Mouse (Mus musculus) kidney, postnatal 10 days (tissue): Measurements from ENCODE around the gene Tyro3.

Experiments used
- DNase-seq: peaks from one replicate; pipeline ENCODE4 v3.0.0; 2021; ENCODE audit warnings: mixed read lengths

Gene Tyro3

GRCm38 (mm10) chr2:119804776-119805175 lies 7.2 kb downstream of the Tyro3 start:
- no peak for DNase-seq

GRCm38 (mm10) chr2:119805536-119805935 lies 8.0 kb downstream of the Tyro3 start:
- no peak for DNase-seq

DNA sequence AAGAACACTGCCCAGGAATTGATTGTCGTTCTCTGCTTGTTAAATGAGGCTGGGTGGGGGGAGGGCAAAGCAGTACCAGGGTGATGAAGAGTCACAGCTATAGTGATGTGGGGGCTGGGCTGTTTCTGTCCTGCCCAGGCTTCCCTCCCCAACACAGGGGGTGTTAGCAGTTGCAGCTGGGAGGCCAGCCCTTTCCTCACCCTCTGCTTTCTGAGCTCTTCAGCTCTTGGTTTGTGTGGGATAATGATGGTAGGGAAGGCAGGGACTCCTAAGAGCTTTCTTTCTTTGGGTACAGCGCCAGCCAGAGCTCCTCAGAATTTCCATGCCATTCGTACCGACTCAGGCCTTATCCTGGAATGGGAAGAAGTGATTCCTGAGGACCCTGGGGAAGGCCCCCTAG lies 10.9 kb downstream of the Tyro3 start:
- DNase-seq: no peak

DNA sequence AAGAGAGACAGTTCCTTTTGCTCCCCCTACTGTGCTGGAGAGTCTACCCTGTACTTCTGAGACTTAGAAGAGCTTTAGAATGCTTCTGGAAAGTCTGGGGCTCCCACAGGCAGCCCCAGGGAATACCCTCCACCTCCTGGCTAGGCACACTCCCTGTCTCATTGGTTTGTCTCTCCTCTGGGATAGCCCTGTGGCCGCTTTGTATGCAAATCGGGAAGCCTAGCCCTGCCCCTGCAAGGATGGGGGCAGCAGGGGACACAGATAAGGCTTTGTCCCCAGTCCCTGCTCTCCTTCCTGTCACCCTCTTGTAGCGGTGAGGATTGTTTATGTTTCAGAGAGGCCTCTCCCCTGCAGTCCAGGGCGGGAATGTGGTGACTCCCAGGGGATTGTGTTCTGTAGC lies 11.3 kb downstream of the Tyro3 start:
- no peak for DNase-seq

- no peak for DNase-seq
Observed at GRCm38 (mm10) chr2:119810890-119811289, 13.4 kb downstream of the Tyro3 start.

DNA sequence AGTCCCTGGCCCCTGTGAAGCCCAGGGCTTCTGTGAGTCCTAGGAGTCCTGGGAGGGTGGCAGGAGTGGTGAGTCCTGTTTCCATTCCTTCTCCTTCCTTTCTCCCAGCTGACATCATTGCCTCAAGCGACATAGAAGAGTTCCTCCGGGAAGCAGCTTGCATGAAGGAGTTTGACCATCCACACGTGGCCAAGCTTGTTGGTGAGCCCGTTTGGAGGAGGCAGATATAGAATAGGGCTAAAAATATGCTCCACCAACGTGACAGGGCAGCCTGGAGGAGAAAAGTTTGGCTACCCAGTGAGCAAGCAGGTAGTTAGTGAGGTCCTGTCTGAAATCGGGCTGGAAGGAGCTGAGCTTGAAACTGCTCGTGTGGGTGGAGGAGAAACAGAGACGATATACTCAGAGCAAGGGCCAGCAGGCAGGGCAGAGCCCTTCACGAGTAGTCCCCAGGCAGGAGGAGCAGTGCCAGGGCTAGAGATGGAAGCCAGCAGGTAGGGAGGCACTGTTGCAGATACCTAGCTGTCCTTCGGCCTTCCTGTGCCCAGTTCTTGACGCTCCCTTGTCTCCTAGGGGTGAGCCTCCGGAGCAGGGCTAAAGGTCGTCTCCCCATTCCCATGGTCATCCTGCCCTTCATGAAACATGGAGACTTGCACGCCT lies 14.1 kb downstream of the Tyro3 start:
- DNase-seq: no peak

- DNase-seq: peak; percentile 63
Observed at GRCm38 (mm10) chr2:119814376-119814933, 16.9 kb downstream of the Tyro3 start.

GRCm38 (mm10) chr2:119816611-119817010 lies 19.1 kb downstream of the Tyro3 start:
- DNase-seq: no peak

DNA sequence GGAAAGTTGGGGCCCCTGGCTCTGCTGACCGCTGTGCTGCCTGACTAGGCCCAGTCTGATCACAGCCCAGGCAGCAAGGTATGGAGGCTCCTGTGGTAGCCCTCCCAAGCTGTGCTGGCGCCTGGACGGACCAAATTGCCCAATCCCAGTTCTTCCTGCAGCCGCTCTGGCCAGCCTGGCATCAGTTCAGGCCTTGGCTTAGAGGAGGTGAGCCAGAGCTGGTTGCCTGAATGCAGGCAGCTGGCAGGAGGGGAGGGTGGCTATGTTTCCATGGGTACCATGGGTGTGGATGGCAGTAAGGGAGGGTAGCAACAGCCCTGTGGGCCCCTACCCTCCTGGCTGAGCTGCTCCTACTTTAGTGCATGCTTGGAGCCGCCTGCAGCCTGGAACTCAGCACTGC lies 19.5 kb downstream of the Tyro3 start:
- no peak for DNase-seq

DNA sequence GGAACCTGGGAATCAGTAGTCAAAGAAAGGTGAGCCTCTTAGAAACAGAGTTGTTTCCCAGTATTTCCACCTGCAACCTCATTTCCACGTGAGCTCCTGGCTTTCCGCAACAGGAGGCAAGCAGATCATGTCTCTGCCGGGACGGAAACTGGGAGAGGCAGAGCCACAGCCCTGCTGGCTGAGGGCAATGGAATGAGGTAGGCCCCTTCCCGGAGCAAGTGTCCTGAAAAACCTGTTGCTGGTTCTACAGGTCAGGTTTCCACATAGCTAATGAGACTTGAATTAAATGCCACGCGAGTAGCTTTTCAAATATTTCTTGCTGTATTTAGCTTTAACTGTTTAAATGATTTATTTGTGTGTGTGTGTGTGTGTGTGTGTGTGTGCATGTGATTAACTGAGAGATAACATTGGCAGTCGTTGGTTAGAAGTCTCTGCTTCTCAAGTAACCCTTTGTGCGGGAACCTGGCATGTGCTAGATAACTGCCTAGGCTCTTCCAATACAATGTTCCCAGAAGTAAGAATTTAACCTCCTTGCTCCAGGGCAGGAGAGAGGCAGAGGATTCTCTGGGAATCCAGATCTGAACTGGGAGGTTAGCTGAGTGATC lies 21.2 kb downstream of the Tyro3 start:
- DNase-seq: no peak

DNA sequence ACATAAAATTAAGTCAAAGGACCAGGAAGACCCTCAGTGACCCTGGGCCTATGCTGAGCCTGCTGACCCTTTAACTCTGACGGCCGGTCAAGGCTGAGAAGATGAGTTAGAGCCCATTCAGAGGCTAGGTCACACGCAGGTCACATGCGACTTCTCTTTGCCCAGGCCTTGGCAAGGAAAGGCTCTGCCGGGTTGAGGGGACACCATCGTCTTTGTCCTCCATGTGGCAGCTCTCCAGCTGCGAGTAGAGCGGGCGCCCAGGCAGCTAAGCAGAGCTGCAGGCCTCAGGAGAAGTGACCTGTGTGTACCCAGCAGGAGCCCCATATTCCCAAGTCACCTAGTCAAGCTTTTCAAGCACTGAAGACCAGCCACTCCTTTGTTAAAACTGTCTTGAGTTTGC lies 23.6 kb downstream of the Tyro3 start:
- DNase-seq: no peak

- DNase-seq: no peak
Observed at GRCm38 (mm10) chr2:119830579-119830978, 33.0 kb downstream of the Tyro3 start.

- DNase-seq: no peak
Observed at GRCm38 (mm10) chr2:119834231-119834630, 36.7 kb downstream of the Tyro3 start.

- DNase-seq: no peak
Observed at GRCm38 (mm10) chr2:119837616-119838015, 40.1 kb downstream of the Tyro3 start.

DNA sequence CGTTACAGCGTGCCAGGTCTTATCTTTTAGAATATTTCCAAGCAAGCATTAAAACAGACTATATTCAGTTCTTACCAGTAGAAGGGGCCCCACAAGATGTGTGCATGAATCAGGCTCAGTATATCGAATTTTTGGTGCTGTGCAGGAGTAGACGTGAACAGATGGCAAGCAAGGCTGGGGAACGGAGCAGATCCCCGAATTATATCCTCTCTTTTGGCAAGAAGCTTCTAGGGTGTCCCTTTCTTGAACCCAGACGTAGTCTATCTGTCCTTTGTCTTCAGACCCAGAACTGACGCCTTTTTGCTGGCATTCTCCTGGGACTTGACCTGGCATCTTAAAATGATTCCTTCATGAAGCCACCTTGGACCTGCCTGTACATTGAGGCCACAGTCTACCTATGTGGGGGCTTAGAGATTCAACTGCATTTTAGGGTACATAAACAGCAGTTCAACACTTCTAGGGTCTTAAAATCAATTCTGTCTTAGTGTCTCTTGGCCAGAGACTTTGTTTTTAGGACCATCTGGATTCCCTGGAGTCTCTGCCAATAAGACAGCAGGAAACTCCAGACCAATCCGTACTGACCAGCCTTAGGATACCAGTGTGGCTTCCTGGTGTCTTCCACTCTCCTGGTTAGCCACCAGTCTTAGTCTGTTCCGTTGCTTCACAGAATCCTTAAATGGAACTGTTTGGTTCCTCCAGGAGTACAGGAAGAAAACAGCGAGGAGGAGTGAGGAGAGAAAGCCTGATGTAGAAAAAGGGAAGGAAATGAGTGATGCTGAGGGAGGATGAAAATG lies 41.0 kb downstream of the Tyro3 start:
- DNase-seq: no peak

DNA sequence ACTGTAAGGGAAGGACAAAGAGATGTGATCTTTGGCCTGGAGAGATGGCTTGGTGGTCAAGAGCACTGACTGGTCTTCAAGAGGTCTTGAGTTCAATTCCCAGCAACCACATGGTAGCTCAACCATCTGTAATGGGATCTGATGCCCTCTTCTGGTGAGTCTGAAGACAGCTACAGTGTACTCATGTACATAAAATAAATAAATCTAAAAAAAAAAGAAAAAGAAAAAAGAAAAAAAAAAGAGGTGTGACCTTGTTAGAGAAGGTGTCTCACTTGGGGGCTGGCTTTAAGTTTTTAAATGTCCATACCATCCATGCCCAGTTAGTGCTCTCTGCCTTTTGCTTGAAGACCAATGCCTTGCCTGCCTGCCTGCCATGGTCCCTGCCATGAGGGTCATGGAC lies 42.5 kb downstream of the Tyro3 start:
- DNase-seq: no peak

DNA sequence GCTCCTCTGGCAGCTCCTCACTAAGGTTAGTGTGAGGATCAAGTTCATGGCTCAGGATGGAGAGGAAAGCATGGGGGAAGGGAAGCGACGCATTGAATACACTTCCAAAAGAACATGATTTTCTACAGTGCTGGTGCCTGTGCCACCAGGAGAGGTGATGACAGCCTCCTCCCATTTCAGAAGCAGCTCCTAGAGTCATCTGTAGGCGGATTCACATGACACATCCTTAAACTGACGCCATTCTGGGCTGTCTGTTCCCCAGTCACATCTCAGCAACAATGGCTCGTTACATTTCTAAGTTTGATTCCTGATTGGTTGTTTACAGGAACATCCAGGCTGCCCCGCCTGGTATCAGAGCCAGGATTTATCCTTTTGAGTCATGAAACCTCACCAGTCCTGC lies 44.5 kb downstream of the Tyro3 start:
- no peak for DNase-seq

DNA sequence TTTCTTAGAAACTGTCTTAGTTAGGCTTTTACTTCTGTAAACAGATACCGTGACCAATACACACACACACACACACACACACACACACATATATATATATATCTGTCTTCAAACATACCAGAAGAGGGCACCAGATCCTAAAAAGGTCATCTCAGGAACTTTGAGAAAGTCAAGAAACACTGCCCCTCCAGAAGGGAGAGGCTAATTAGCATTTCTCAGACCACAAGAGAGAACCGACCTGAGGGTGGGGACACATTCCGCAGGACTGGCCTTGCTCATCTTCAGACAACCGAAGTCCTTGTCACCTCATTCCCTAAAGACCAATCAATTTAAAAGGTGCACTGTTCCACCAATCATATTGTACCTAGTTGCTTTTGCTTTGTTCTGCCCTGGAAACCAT lies 46.0 kb downstream of the Tyro3 start:
- DNase-seq: no peak

DNA sequence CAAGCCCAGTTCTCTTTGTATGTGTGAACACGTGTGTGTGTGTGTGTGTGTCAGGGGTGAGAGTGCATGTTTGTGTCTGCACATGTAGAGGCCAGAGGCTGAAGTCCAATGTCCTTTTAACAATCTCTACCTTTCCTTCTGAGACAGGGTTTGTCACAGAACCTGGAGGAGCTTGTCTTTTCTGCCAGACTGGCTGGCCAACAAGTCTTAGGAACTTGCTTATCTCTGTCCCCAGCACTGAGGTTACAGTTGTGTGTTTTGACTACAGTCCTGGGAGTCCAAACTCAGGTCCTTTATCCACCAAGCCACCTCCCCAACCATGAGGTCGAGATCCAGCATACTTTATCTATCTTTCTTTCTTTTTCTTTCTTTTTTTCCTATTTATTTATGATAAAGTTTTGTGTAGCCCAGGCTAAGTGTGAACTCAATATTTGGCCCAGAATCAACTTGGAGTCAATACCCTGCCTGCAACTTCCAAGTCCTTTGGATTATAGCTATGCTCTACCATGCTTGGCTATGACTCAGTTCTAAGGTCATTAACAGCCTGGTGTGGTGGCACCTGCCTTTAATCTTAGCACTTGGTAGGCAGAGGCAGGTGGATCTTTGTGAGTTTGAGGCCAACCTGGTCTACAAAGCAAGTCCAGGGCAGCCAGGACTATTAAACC lies 48.5 kb downstream of the Tyro3 start:
- DNase-seq: no peak

DNA sequence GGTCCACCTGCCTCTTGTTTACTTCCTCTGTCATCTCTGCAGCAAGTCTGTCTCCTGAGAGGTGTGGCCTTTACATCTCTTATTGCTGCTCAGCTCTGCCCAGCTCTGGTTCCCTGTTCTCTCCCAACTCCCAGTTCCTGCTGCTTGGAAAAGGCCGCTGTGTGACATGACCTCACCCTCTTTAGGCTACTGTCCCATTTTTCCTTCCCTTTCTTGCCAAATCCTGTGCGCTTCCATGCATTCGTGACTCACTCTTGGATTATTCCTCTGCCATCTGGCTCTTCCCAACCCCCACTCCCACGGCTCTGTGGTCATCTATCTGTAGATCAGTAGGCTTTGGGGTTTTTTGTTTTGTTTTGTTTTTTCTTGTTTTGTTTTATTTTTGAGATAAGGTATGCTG lies 49.4 kb downstream of the Tyro3 start:
- no peak for DNase-seq

DNA sequence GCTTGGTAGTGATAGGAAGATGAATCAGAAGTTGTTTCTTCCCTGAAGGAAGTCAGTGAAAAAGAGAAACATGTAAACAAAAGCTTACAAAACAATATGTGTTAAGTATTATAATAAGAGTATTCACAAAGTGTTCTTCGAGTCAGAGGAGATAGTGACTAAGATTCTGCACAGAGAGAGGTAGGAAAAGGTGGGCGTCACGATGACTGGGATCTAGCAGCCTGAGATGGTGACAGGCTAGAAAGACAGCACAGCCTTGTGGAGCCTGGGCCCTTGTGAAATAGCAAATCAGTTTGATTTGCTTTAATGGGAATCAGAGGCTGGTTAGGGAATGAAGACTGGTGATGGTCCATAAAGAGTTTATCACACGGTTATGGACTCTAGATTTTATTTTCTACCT lies 56.3 kb downstream of the Tyro3 start:
- no peak for DNase-seq

GRCm38 (mm10) chr2:119855310-119855850 lies 57.8 kb downstream of the Tyro3 start:
- DNase-seq: no peak

GRCm38 (mm10) chr2:119857341-119857740 lies 59.8 kb downstream of the Tyro3 start:
- DNase-seq: no peak
